Mouse (Mus musculus): ENCODE data around the gene Prkci. TPM values are rescaled to one million over a fixed set of nuclear protein-coding genes. Genes with fewer than 3 reads are reported as not detected.

The Prkci gene
- polyA plus RNA-seq, 1 experiment from 2014 or later, result 23.6 TPM

- H3K4me3 ChIP-seq (replicated peaks), result no peak overlapping the region
- H3K4me1 ChIP-seq (replicated peaks), result no peaks in the 10 kb centered on the region
- H3K4me2 ChIP-seq (replicated peaks), result no peak overlapping the region
- no peak overlapping the region for H3K27ac ChIP-seq
- no peaks in the 10 kb centered on the region for H3K27me3 ChIP-seq
- no peaks in the 10 kb centered on the region for H3K36me3 ChIP-seq
- H3K9me3 ChIP-seq, result no peaks in the 10 kb centered on the region
- ATAC-seq, result peak; percentile 84
- 39% methylated on average over 9 of the region's 9 CpGs for WGBS
- H3K9ac ChIP-seq (replicated peaks), result no peak overlapping the region
These were observed 20.3 kb upstream of the Prkci start for GRCm38 (mm10) chr3:30975102-30975754.

- no peaks in the 10 kb centered on the region for H3K27me3 ChIP-seq
- WGBS, result 68% methylated on average over 1 of the region's 1 CpGs
- no peak for ATAC-seq
- H3K9me3 ChIP-seq, result no peaks in the 10 kb centered on the region
- no peak overlapping the region for H3K27ac ChIP-seq
- H3K4me3 ChIP-seq (replicated peaks), result no peak overlapping the region
- H3K4me2 ChIP-seq (replicated peaks), result no peak overlapping the region
- H3K4me1 ChIP-seq (replicated peaks), result no peaks in the 10 kb centered on the region
- H3K9ac ChIP-seq (replicated peaks), result no peak overlapping the region
- H3K36me3 ChIP-seq, result no peaks in the 10 kb centered on the region
These were observed 18.4 kb upstream of the Prkci start for GRCm38 (mm10) chr3:30976991-30977603.

GRCm38 (mm10) chr3:30981616-30982380 is 13.7 kb upstream of the Prkci start:
- no peak overlapping the region for H3K27ac ChIP-seq
- no peaks in the 10 kb centered on the region for H3K36me3 ChIP-seq
- no peak for ATAC-seq
- WGBS, result 73% methylated on average over 5 of the region's 5 CpGs
- no peak overlapping the region for H3K4me2 ChIP-seq (replicated peaks)
- no peaks in the 10 kb centered on the region for H3K9me3 ChIP-seq
- no peaks in the 10 kb centered on the region for H3K27me3 ChIP-seq
- H3K4me1 ChIP-seq (replicated peaks), result no peaks in the 10 kb centered on the region
- no peak overlapping the region for H3K9ac ChIP-seq (replicated peaks)
- H3K4me3 ChIP-seq (replicated peaks), result no peak overlapping the region

GRCm38 (mm10) chr3:30982924-30983536 is 12.5 kb upstream of the Prkci start:
- H3K4me1 ChIP-seq (replicated peaks), result no peaks in the 10 kb centered on the region
- 82% methylated on average over 8 of the region's 8 CpGs for WGBS
- H3K9ac ChIP-seq (replicated peaks), result no peak overlapping the region
- H3K27ac ChIP-seq, result no peak overlapping the region
- H3K4me2 ChIP-seq (replicated peaks), result no peak overlapping the region
- H3K36me3 ChIP-seq, result no peaks in the 10 kb centered on the region
- no peaks in the 10 kb centered on the region for H3K9me3 ChIP-seq
- H3K27me3 ChIP-seq, result no peaks in the 10 kb centered on the region
- no peak overlapping the region for H3K4me3 ChIP-seq (replicated peaks)
- ATAC-seq, result no peak

- Histone ChIP-seq H3K4me2 (replicated peaks) (no peak overlapping the region), H3K27ac (no peak overlapping the region), H3K4me3 (replicated peaks) (no peak overlapping the region), H3K36me3 (no peaks in the 10 kb centered on the region), H3K4me1 (replicated peaks) (no peaks in the 10 kb centered on the region), H3K9me3 (no peaks in the 10 kb centered on the region), H3K9ac (replicated peaks) (no peak overlapping the region), H3K27me3 (no peaks in the 10 kb centered on the region)
- ATAC-seq, result no peak
- 91% methylated on average over 9 of the region's 9 CpGs for WGBS
These were observed 7.9 kb upstream of the Prkci start for GRCm38 (mm10) chr3:30987396-30988318.

- H3K4me2 ChIP-seq (replicated peaks), result no peak overlapping the region
- H3K4me3 ChIP-seq (replicated peaks), result no peak overlapping the region
- no peaks in the 10 kb centered on the region for H3K36me3 ChIP-seq
- 80% methylated on average over 7 of the region's 7 CpGs for WGBS
- H3K9me3 ChIP-seq, result no peaks in the 10 kb centered on the region
- no peak overlapping the region for H3K27ac ChIP-seq
- no peak overlapping the region for H3K9ac ChIP-seq (replicated peaks)
- H3K4me1 ChIP-seq (replicated peaks), result peaks cover 14% of the 10 kb centered on the region
- ATAC-seq, result no peak
- H3K27me3 ChIP-seq, result no peaks in the 10 kb centered on the region
These were observed 3.4 kb upstream of the Prkci start for GRCm38 (mm10) chr3:30992161-30992560.

- H3K9ac ChIP-seq (replicated peaks), result no peak overlapping the region
- H3K4me1 ChIP-seq (replicated peaks), result peaks cover 17% of the 10 kb centered on the region
- H3K4me2 ChIP-seq (replicated peaks), result no peak overlapping the region
- ATAC-seq, result no peak
- H3K27me3 ChIP-seq, result no peaks in the 10 kb centered on the region
- no peaks in the 10 kb centered on the region for H3K9me3 ChIP-seq
- H3K4me3 ChIP-seq (replicated peaks), result no peak overlapping the region
- no peaks in the 10 kb centered on the region for H3K36me3 ChIP-seq
- H3K27ac ChIP-seq, result no peak overlapping the region
These were observed 2.4 kb upstream of the Prkci start for GRCm38 (mm10) chr3:30993066-30993573.

GRCm38 (mm10) chr3:30994859-30995258 is 688 bp upstream of the Prkci start:
- no peaks in the 10 kb centered on the region for H3K9me3 ChIP-seq
- H3K27ac ChIP-seq, result no peak overlapping the region
- ATAC-seq, result no peak
- H3K9ac ChIP-seq (replicated peaks), result no peak overlapping the region; the same call in 1 of the 2 replicates
- H3K4me2 ChIP-seq (replicated peaks), result peak overlapping the region; percentile 65
- peak overlapping the region; percentile 86 for H3K4me3 ChIP-seq (replicated peaks)
- H3K36me3 ChIP-seq, result no peaks in the 10 kb centered on the region
- no peaks in the 10 kb centered on the region for H3K27me3 ChIP-seq
- peaks cover 17% of the 10 kb centered on the region for H3K4me1 ChIP-seq (replicated peaks)
- 21% methylated on average over 6 of the region's 6 CpGs for WGBS

GRCm38 (mm10) chr3:30995899-30996687 is 546 bp downstream of the Prkci start:
- Histone ChIP-seq H3K27ac (peak overlapping the region; percentile 83), H3K27me3 (no peaks in the 10 kb centered on the region), H3K9me3 (no peaks in the 10 kb centered on the region), H3K4me3 (replicated peaks) (peak overlapping the region; percentile 86), H3K9ac (replicated peaks) (peak overlapping the region; percentile 87), H3K36me3 (no peaks in the 10 kb centered on the region), H3K4me2 (replicated peaks) (peak overlapping the region; percentile 65), H3K4me1 (replicated peaks) (peaks cover 17% of the 10 kb centered on the region)
- ATAC-seq, result peak; percentile 87
- WGBS, result under 1% methylated on average over 48 of the region's 49 CpGs

GRCm38 (mm10) chr3:30996688-30997014 is 1.1 kb downstream of the Prkci start:
- 3% methylated on average over 4 of the region's 4 CpGs for WGBS
- peaks cover 17% of the 10 kb centered on the region for H3K4me1 ChIP-seq (replicated peaks)

More at GRCm38 (mm10) chr3:30996688-30997014, 1.1 kb downstream of the Prkci start:
- Histone ChIP-seq H3K27me3 (no peaks in the 10 kb centered on the region), H3K36me3 (no peaks in the 10 kb centered on the region), H3K27ac (no peak overlapping the region), H3K9me3 (no peaks in the 10 kb centered on the region), H3K4me2 (replicated peaks) (peak overlapping the region; percentile 65), H3K4me3 (replicated peaks) (peak overlapping the region; percentile 86), H3K9ac (replicated peaks) (peak overlapping the region; percentile 87)
- no peak for ATAC-seq

All from midbrain, embryonic 13.5 days (tissue).